Mouse (Mus musculus) thymus, adult 2 months (tissue): Measurements from ENCODE around the gene Fcho1. TPM values are rescaled to one million over a fixed set of nuclear protein-coding genes. Genes with fewer than 3 reads are reported as not detected.

Source experiments
- DNase-seq: peaks from one replicate; pipeline ENCODE4 v3.0.0; 2021
- H3K27ac ChIP-seq: fragments of 200-500 bp; 2 replicates; pipeline ENCODE4 v1.5.1; 2012; ENCODE audit warnings: low read length, control low read depth; ENCODE audit not compliant: control insufficient read depth, insufficient read depth
- H3K27me3 ChIP-seq: fragments of 200-500 bp; 2 replicates; pipeline ENCODE4 v1.6.1; 2012; ENCODE audit warnings: mild to moderate bottlenecking, low read length, moderate library complexity, mixed read lengths; ENCODE audit not compliant: control insufficient read depth, insufficient read depth
- H3K36me3 ChIP-seq: fragments of 200-500 bp; 2 replicates; pipeline ENCODE4 v1.6.1; 2012; ENCODE audit warnings: mild to moderate bottlenecking, low read length, moderate library complexity; ENCODE audit not compliant: control insufficient read depth, insufficient read depth
- H3K4me1 ChIP-seq: fragments of 200-500 bp; replicated peaks from 2 replicates; pipeline ENCODE4 v1.6.1; 2012; ENCODE audit warnings: low read length; ENCODE audit not compliant: control insufficient read depth, insufficient read depth
- H3K4me3 ChIP-seq: fragments of 200-500 bp; 2 replicates; pipeline ENCODE4 v1.5.1; 2012; ENCODE audit warnings: mild to moderate bottlenecking, low read length, control low read depth, moderate library complexity; ENCODE audit not compliant: control insufficient read depth, insufficient read depth
- CTCF ChIP-seq: fragments of 200-500 bp; IDR thresholded peaks from 2 replicates; pipeline ENCODE4 v1.5.1; 2012; ENCODE audit warnings: mild to moderate bottlenecking, control low read depth, low read length, moderate library complexity, borderline replicate concordance; ENCODE audit not compliant: control insufficient read depth, poor library complexity, insufficient read depth; ENCODE audit errors: extremely low read depth
- POLR2A ChIP-seq: fragments of 200-500 bp; IDR thresholded peaks from 2 replicates; pipeline ENCODE4 v1.6.1; 2012; ENCODE audit warnings: mild to moderate bottlenecking, low read length, control low read depth, moderate library complexity; ENCODE audit not compliant: control insufficient read depth, poor library complexity, insufficient read depth; ENCODE audit errors: extremely low read depth
- WGBS: fragments of 180-500 bp; shearing (Covaris S2); methylation state at CpG from one replicate; pipeline ENCODE4 v1.1.7; 2018; 5-methylcytosine and 5-hydroxymethylcytosine counted together
- polyA plus RNA-seq: library from polyadenylated mRNA; depleted of rRNA; stranded (reverse); fragments of >200 nt; gene quantifications from 2 replicates; pipeline ENCODE4 v1.2.3, GENCODE M21; 2012

The Fcho1 gene
- polyA plus RNA-seq, 1 experiment, result 767 TPM

- no peaks in the 10 kb centered on the region for H3K27me3 ChIP-seq
- no peak for TF ChIP-seq POLR2A
- no peak for TF ChIP-seq CTCF
- no peak overlapping the region for H3K27ac ChIP-seq
- no peaks in the 10 kb centered on the region for H3K36me3 ChIP-seq
- no peak overlapping the region for H3K4me3 ChIP-seq
- peaks cover 4% of the 10 kb centered on the region; the same call in 1 of the 2 replicates for H3K4me1 ChIP-seq
- 96% methylated on average over 12 of the region's 12 CpGs for WGBS
- no peak for DNase-seq
These were observed 42.7 kb downstream of the Fcho1 start for GRCm38 (mm10) chr8:71682832-71683231.

- no peaks in the 10 kb centered on the region for H3K27me3 ChIP-seq
- no peak for DNase-seq
- H3K36me3 ChIP-seq, result no peaks in the 10 kb centered on the region
- no peak overlapping the region for H3K4me3 ChIP-seq
- H3K4me1 ChIP-seq, result peaks cover 13% of the 10 kb centered on the region
- TF ChIP-seq POLR2A (no peak), CTCF (no peak)
- H3K27ac ChIP-seq, result no peak overlapping the region
- 91% methylated on average over 18 of the region's 18 CpGs for WGBS
These were observed 44.1 kb downstream of the Fcho1 start for GRCm38 (mm10) chr8:71681369-71681915.

- Histone ChIP-seq H3K36me3 (no peaks in the 10 kb centered on the region), H3K27me3 (no peaks in the 10 kb centered on the region), H3K4me3 (no peak overlapping the region), H3K27ac (no peak overlapping the region), H3K4me1 (peaks cover 18% of the 10 kb centered on the region)
- WGBS, result 96% methylated on average over 21 of the region's 21 CpGs
- TF ChIP-seq POLR2A (no peak), CTCF (no peak)
- DNase-seq, result no peak
These were observed 45.0 kb downstream of the Fcho1 start for GRCm38 (mm10) chr8:71680471-71680870.

- TF ChIP-seq POLR2A, result no peak
- TF ChIP-seq CTCF, result no peak
- no peak for DNase-seq
- H3K4me3 ChIP-seq, result no peak overlapping the region
- WGBS, result 96% methylated on average over 46 of the region's 46 CpGs
- H3K36me3 ChIP-seq, result no peaks in the 10 kb centered on the region
- peaks cover 23% of the 10 kb centered on the region for H3K4me1 ChIP-seq
- no peak overlapping the region for H3K27ac ChIP-seq
- H3K27me3 ChIP-seq, result no peaks in the 10 kb centered on the region
These were observed 45.9 kb downstream of the Fcho1 start for GRCm38 (mm10) chr8:71679550-71680168.

- Histone ChIP-seq H3K36me3 (no peaks in the 10 kb centered on the region), H3K4me3 (no peak overlapping the region), H3K4me1 (peaks cover 23% of the 10 kb centered on the region), H3K27ac (no peak overlapping the region), H3K27me3 (no peaks in the 10 kb centered on the region)
- TF ChIP-seq POLR2A, result no peak
- TF ChIP-seq CTCF, result no peak
- DNase-seq, result no peak
- 96% methylated on average over 16 of the region's 16 CpGs for WGBS
These were observed 46.4 kb downstream of the Fcho1 start for GRCm38 (mm10) chr8:71679116-71679515.

GRCm38 (mm10) chr8:71678216-71678615, 47.3 kb downstream of the Fcho1 start:
- no peak for TF ChIP-seq CTCF
- TF ChIP-seq POLR2A, result no peak

GRCm38 (mm10) chr8:71677555-71677954, 48.0 kb downstream of the Fcho1 start:
- H3K36me3 ChIP-seq, result no peaks in the 10 kb centered on the region
- DNase-seq, result peak; percentile 35
- no peak for TF ChIP-seq POLR2A
- TF ChIP-seq CTCF, result no peak
- no peak overlapping the region for H3K4me3 ChIP-seq
- no peak overlapping the region for H3K27ac ChIP-seq
- H3K27me3 ChIP-seq, result no peaks in the 10 kb centered on the region
- peaks cover 23% of the 10 kb centered on the region for H3K4me1 ChIP-seq

More at GRCm38 (mm10) chr8:71678216-71678615, 47.3 kb downstream of the Fcho1 start:
- Histone ChIP-seq H3K4me1 (peaks cover 23% of the 10 kb centered on the region), H3K27ac (no peak overlapping the region), H3K27me3 (no peaks in the 10 kb centered on the region), H3K36me3 (no peaks in the 10 kb centered on the region), H3K4me3 (no peak overlapping the region)
- WGBS, result 79% methylated on average over 4 of the region's 4 CpGs
- DNase-seq, result no peak
